Mouse (Mus musculus) megakaryocyte-erythroid progenitor cell, adult 5-6 weeks (primary cell): ENCODE measurements at regions not wholly inside any gene's neighbourhood (a gene's known extent, or its start where the extent isn't known, plus 50 kb on each side); places are given as distances from the start of the nearest gene placed in this dataset.

Source experiments
- ATAC-seq: replicated peaks from 2 replicates; pipeline ENCODE4 v1.8.0; 2016; ENCODE audit warnings: mild to moderate bottlenecking, inconsistent platforms; ENCODE audit not compliant: severe bottlenecking, poor library complexity, low FRiP score, low TSS enrichment

DNA sequence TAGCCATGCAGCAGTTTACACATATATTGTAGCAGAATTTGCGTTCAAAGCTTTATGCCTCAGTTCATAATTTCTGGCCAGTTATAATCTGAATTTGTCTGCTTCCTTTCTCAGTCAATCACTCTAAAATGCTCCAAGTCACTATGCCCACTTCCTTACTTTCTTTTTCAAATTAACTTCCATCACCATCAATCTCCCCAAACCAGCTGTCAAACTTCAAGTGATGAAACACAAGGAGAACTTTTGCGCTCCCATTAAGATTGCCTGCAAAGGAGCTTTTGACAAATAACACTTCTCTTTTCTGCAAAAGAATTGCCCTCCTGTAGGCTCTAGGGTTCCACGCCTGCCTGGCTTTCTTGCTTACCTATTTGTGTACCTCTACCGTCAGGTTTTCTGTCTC lies 50.6 kb upstream of the Pou1f1 start:
- ATAC-seq: no peak
